25 mouse cellular contexts compared by ENCODE assay signal in genomic region chr9:45280891-45281290, GRCm38 (mm10). TPM values are rescaled to one million over a fixed set of nuclear protein-coding genes. Genes with fewer than 3 reads are reported as not detected.
A peak's percentile ranks its signal among the peaks of the same experiment; 100 is the strongest.
DNase-seq lines count a peak whose midpoint lies in the region; ATAC-seq and TF ChIP-seq lines count a peak whose summit lies in the region.
"Had no signal": no experiment of that assay in that cellular context is flagged by ENCODE, and none has a peak within 500 bp of the region (broad histone marks: within the 10 kb centered on the region; RNA-seq: fewer than 3 reads in every experiment).

No protein-coding gene starts in this region.

- H3K27ac ChIP-seq in MEL (ENCODE audit: control insufficient read depth, low read depth, low read length), result no peak overlapping the region
- H3K27ac ChIP-seq in hindbrain, embryonic 14.5 days, result no peak overlapping the region
- H3K27ac ChIP-seq: embryonic facial prominence, embryonic 12.5 days; heart, embryonic 13.5 days; hindbrain, embryonic 13.5 days; limb, embryonic 12.5 days had no signal

- peak; percentile 11 to 33; a peak in 1 of 4 replicates for TF ChIP-seq EP300 in MEL (IDR thresholded peaks at IDR 0.05; ENCODE audit: low read depth in 1 of 2, low read length in 2 of 2)

- 73% methylated on average over 3 of the region's 3 CpGs for WGBS in hindbrain, embryonic 14.5 days

- H3K9ac ChIP-seq in MEL (ENCODE audit: control insufficient read depth, low read depth, low read length, poor library complexity, severe bottlenecking), result no peak overlapping the region
- no peak overlapping the region for H3K9ac ChIP-seq in hindbrain, embryonic 14.5 days
- H3K9ac ChIP-seq: embryonic facial prominence, embryonic 12.5 days; forebrain, postnatal 0 days; heart, embryonic 13.5 days; hindbrain, embryonic 13.5 days; limb, embryonic 12.5 days; liver, postnatal 0 days had no signal

- no peaks in the 10 kb centered on the region for H3K9me3 ChIP-seq in MEL (replicated peaks; ENCODE audit: insufficient read depth, low read length)
- no peaks in the 10 kb centered on the region for H3K9me3 ChIP-seq in hindbrain, embryonic 14.5 days (ENCODE audit: control insufficient read depth, low read length)
- H3K9me3 ChIP-seq: embryonic facial prominence, embryonic 12.5 days; G1E; heart, embryonic 13.5 days; hindbrain, embryonic 13.5 days had no signal

- peaks cover 5 to 10% of the 10 kb centered on the region in 2 experiments; a peak in 3 of 4 replicates for H3K4me1 ChIP-seq in MEL (ENCODE audit: control insufficient read depth in 1 of 2, insufficient read depth in 2 of 2, low read length in 2 of 2)
- no peaks in the 10 kb centered on the region for H3K4me1 ChIP-seq in hindbrain, embryonic 14.5 days (replicated peaks; ENCODE audit: control insufficient read depth, insufficient read depth, low read length)
- H3K4me1 ChIP-seq: embryonic facial prominence, embryonic 12.5 days; heart, embryonic 13.5 days; hindbrain, embryonic 13.5 days; limb, embryonic 12.5 days had no signal

- no peaks in the 10 kb centered on the region for H3K79me2 ChIP-seq in MEL (ENCODE audit: control insufficient read depth, insufficient read depth, low read length, poor library complexity)

- no peak overlapping the region for H3K4me3 ChIP-seq in MEL (ENCODE audit: control insufficient read depth in 1 of 2, insufficient read depth in 1 of 2, low read depth in 2 of 2, low read length in 2 of 2)
- no peak overlapping the region for H3K4me3 ChIP-seq in hindbrain, embryonic 14.5 days (replicated peaks; ENCODE audit: low read length)
- H3K4me3 ChIP-seq: embryonic facial prominence, embryonic 12.5 days; heart, embryonic 13.5 days; hindbrain, embryonic 13.5 days; limb, embryonic 12.5 days had no signal

- no peak for TF ChIP-seq POLR2A in MEL (IDR thresholded peaks at IDR 0.05; ENCODE audit: control insufficient read depth in 1 of 2, insufficient read depth in 1 of 2, low read depth in 1 of 2, low read length in 2 of 2, poor library complexity in 1 of 2)

- ATAC-seq in hematopoietic stem cell, adult 5-6 weeks (replicated peaks in 1 of 2; ENCODE audit: insufficient read depth in 1 of 2, low FRiP score in 2 of 2, low TSS enrichment in 1 of 2, low read depth in 1 of 2, poor library complexity in 2 of 2, severe bottlenecking in 2 of 2), result peak; percentile 65 to 69
- ATAC-seq in hindbrain, embryonic 14.5 days (ENCODE audit: low FRiP score), result no peak
- ATAC-seq: activated CD4-positive, CD25-positive, alpha-beta regulatory T cell, adult 4 months; forebrain, postnatal 0 days; inflammation-experienced regulatory T-cells, adult 6 months; liver, postnatal 0 days; midbrain, embryonic 16.5 days had no signal

- TF ChIP-seq RAD21 in MEL (IDR thresholded peaks at IDR 0.05; ENCODE audit: low read depth, low read length), result no peak

- H3K27me3 ChIP-seq in MEL (ENCODE audit: control insufficient read depth in 1 of 2, insufficient read depth in 2 of 2, low read length in 2 of 2), result no peaks in the 10 kb centered on the region
- H3K27me3 ChIP-seq in splenic B cell, adult 2 months (ENCODE audit: control insufficient read depth, insufficient read depth, low read length, poor library complexity, severe bottlenecking), result no peaks in the 10 kb centered on the region
- H3K27me3 ChIP-seq in hindbrain, embryonic 14.5 days (ENCODE audit: control insufficient read depth, insufficient read depth, low read length), result no peaks in the 10 kb centered on the region
- H3K27me3 ChIP-seq: embryonic facial prominence, embryonic 12.5 days; heart, embryonic 13.5 days; limb, embryonic 12.5 days had no signal

- DNase-seq in layer of hippocampus, adult 9-11 months, result peak; percentile 42
- no peak for DNase-seq in layer of hippocampus, adult 8-10 months (ENCODE audit: low spot score in 2 of 2)
- DNase-seq in MEL (ENCODE audit: low read depth, low spot score), result peak; percentile 55
- DNase-seq in splenic B cell, adult 2 months (ENCODE audit: low read depth, low spot score), result peak; percentile 45
- no peak for DNase-seq in left cerebral cortex, adult 8-10 months (ENCODE audit: low spot score in 2 of 2)
- no peak for DNase-seq in hindbrain, embryonic 14.5 days (ENCODE audit: low spot score)
- DNase-seq: adrenal gland, adult 8-10 months; cerebellum, adult 9-11 months; forebrain, postnatal 0 days; gastrocnemius, postnatal 14 days; heart, adult 18-20 months; heart, postnatal 14 days; kidney, adult 18-20 months; kidney, postnatal 10 days; liver, postnatal 0 days had no signal

- H3K4me2 ChIP-seq in hindbrain, embryonic 14.5 days (replicated peaks), result no peak overlapping the region
- H3K4me2 ChIP-seq: embryonic facial prominence, embryonic 12.5 days; heart, embryonic 13.5 days; hindbrain, embryonic 13.5 days; limb, embryonic 12.5 days; liver, embryonic 11.5 days had no signal

- TF ChIP-seq CTCF in MEL (IDR thresholded peaks at IDR 0.05 in 2 of 3, conservative IDR thresholded peaks at IDR 0.05 in 1 of 3; ENCODE audit: control insufficient read depth in 1 of 3, insufficient read depth in 1 of 3, low read depth in 2 of 3, low read length in 3 of 3, poor library complexity in 1 of 3, severe bottlenecking in 1 of 3), result no peak

- H3K36me3 ChIP-seq in MEL (ENCODE audit: control insufficient read depth in 1 of 2, insufficient read depth in 2 of 2, low read length in 2 of 2), result no peaks in the 10 kb centered on the region
- no peaks in the 10 kb centered on the region for H3K36me3 ChIP-seq in splenic B cell, adult 2 months (ENCODE audit: control insufficient read depth, insufficient read depth, low read length, poor library complexity, severe bottlenecking)
- no peaks in the 10 kb centered on the region for H3K36me3 ChIP-seq in hindbrain, embryonic 14.5 days (replicated peaks; ENCODE audit: control insufficient read depth, insufficient read depth)
- H3K36me3 ChIP-seq: embryonic facial prominence, embryonic 12.5 days; G1E; heart, embryonic 13.5 days; hindbrain, embryonic 13.5 days; limb, embryonic 12.5 days had no signal

TF ChIP-seq in MEL, 35 proteins besides CTCF, POLR2A, EP300 and RAD21:
- peak; percentile 77; the same call in 1 of the 2 replicates for TF ChIP-seq MEF2A (IDR thresholded peaks at IDR 0.05; ENCODE audit: extremely low read depth, insufficient replicate concordance, low read depth, low read length, poor library complexity, severe bottlenecking)
- TF ChIP-seq MAFK (IDR thresholded peaks at IDR 0.05; ENCODE audit: borderline replicate concordance, low read depth, low read length), result no peak
- no peak for TF ChIP-seq MYC (IDR thresholded peaks at IDR 0.05; ENCODE audit: low read depth, low read length)
- TF ChIP-seq MAX (IDR thresholded peaks at IDR 0.05; ENCODE audit: low read length), result no peak
- TF ChIP-seq UBTF (IDR thresholded peaks at IDR 0.05; ENCODE audit: borderline replicate concordance, insufficient read depth, low read depth, low read length), result no peak
- TF ChIP-seq ETS1 (IDR thresholded peaks at IDR 0.05; ENCODE audit: low read depth, low read length), result 0 out of 2 replicates have a peak, but pooled peaks have one; percentile 49
- TF ChIP-seq ZMIZ1 (IDR thresholded peaks at IDR 0.05; ENCODE audit: low read depth, low read length), result 0 out of 2 replicates have a peak, but pooled peaks have one; percentile 31

RNA-seq across cellular contexts. Expression of gene Il10ra, which starts 11.9 kb away (rescaled TPM):
- total RNA-seq in layer of hippocampus, adult 8-10 months (2022), result 10 to 100 TPM in 1 of 4 experiments, 1 to 10 TPM in 3; 1.8 to 10.0 (median 6.1) TPM
- not detected in 2 replicates for total RNA-seq in MEL (2012; rRNA removed)
- polyA plus RNA-seq in MEL (2012; ENCODE audit: insufficient read depth in 1 of 2, insufficient read length in 2 of 2, low read depth in 1 of 2, low replicate concordance in 2 of 2, missing spikeins in 1 of 2), result not detected
- total RNA-seq in hematopoietic stem cell, adult 5-6 weeks (2017), result 8.0 and 18.6 TPM in 2 replicates
- total RNA-seq in left cerebral cortex, adult 8-10 months (2022), result 1 to 10 TPM; 3.2 to 8.3 (median 4.9) TPM
- 0.68 and 0.85 TPM in 2 replicates for polyA plus RNA-seq in hindbrain, embryonic 14.5 days (2014; fragmentation: Nextera tagmentation; extraction: Ambion mirVana)

RNA-seq across cellular contexts. Expression of gene Tmprss13, which starts 38.0 kb away (rescaled TPM):
- not detected for total RNA-seq in layer of hippocampus, adult 8-10 months (2022)
- not detected in 2 replicates for total RNA-seq in MEL (2012; rRNA removed)
- not detected for polyA plus RNA-seq in MEL (2012; ENCODE audit: insufficient read depth in 1 of 2, insufficient read length in 2 of 2, low read depth in 1 of 2, low replicate concordance in 2 of 2, missing spikeins in 1 of 2)
- not detected in 2 replicates for total RNA-seq in hematopoietic stem cell, adult 5-6 weeks (2017)
- total RNA-seq in left cerebral cortex, adult 8-10 months (2022), result not detected
- not detected in 2 replicates for polyA plus RNA-seq in hindbrain, embryonic 14.5 days (2014; fragmentation: Nextera tagmentation; extraction: Ambion mirVana)
- total RNA-seq: forebrain, postnatal 0 days had no signal
- polyA plus RNA-seq: G1E; heart, embryonic 13.5 days; hindbrain, embryonic 13.5 days; liver, postnatal 0 days; midbrain, embryonic 16.5 days had no signal

Comparison
In these comparisons a context has a peak if more than half of its experiments do, and no peak if none do; other contexts are left out.
1. DNase-seq: peak in layer of hippocampus, adult 9-11 months (single experiment), MEL (single experiment) and splenic B cell, adult 2 months (single experiment); none in layer of hippocampus, adult 8-10 months (0 of 2), left cerebral cortex, adult 8-10 months (0 of 2) and hindbrain, embryonic 14.5 days (single experiment).